Mouse (Mus musculus) liver, embryonic 11.5 days (tissue): ENCODE data around the gene Trim8. TPM values are rescaled to one million over a fixed set of nuclear protein-coding genes. Genes with fewer than 3 reads are reported as not detected.

Source experiments
- ATAC-seq: fragments of 200-750 bp; cut with Nextera tagmentation; replicated peaks from 2 replicates; pipeline ENCODE4 v1.8.0; 2017; ENCODE audit warnings: moderate number of reproducible peaks, mild to moderate bottlenecking, moderate TSS enrichment, moderate library complexity; ENCODE audit not compliant: low FRiP score
- DNase-seq: peaks from one replicate; pipeline ENCODE4 v3.0.0-alpha.2; 2017; ENCODE audit warnings: low spot score
- H3K27ac ChIP-seq: fragments of 300-500 bp; sonication (generic); 2 replicates; pipeline ENCODE4 v1.5.1; 2014; ENCODE audit warnings: mild to moderate bottlenecking, low read depth, low read length, control low read depth
- H3K27me3 ChIP-seq: fragments of 300-500 bp; sonication (generic); replicated peaks from 2 replicates; pipeline ENCODE4 v1.6.1; 2014; ENCODE audit warnings: low read length, mixed read lengths; ENCODE audit not compliant: control insufficient read depth, insufficient read depth
- H3K36me3 ChIP-seq: fragments of 300-500 bp; sonication (generic); 2 replicates; pipeline ENCODE4 v1.6.1; 2014; ENCODE audit warnings: mild to moderate bottlenecking, low read length, moderate library complexity, mixed read lengths; ENCODE audit not compliant: control insufficient read depth, insufficient read depth
- H3K4me1 ChIP-seq: fragments of 300-500 bp; sonication (generic); replicated peaks from 2 replicates; pipeline ENCODE4 v1.6.1; 2014; ENCODE audit warnings: low read length, mixed read lengths; ENCODE audit not compliant: control insufficient read depth, insufficient read depth
- H3K4me2 ChIP-seq: fragments of 300-500 bp; sonication (generic); 2 replicates; pipeline ENCODE4 v1.6.1; 2014; ENCODE audit warnings: mild to moderate bottlenecking, control low read depth, moderate library complexity
- H3K4me3 ChIP-seq: fragments of 300-500 bp; sonication (generic); 2 replicates; pipeline ENCODE4 v1.5.1; 2014; ENCODE audit warnings: low read depth, low read length, control low read depth
- H3K9ac ChIP-seq: fragments of 300-500 bp; sonication (generic); 2 replicates; pipeline ENCODE4 v1.6.1; 2014; ENCODE audit warnings: low read depth, low read length, control low read depth
- H3K9me3 ChIP-seq: fragments of 300-500 bp; sonication (generic); 2 replicates; pipeline ENCODE4 v1.6.1; 2016; ENCODE audit warnings: low read length, inconsistent platforms, mixed read lengths; ENCODE audit not compliant: control insufficient read depth
- WGBS: fragments of 180-500 bp; shearing (Covaris S2); extraction: QIAGEN DNeasy Blood & Tissue Kit; methylation state at CpG from one replicate; pipeline ENCODE4 v1.1.7; 2014; 5-methylcytosine and 5-hydroxymethylcytosine counted together
- polyA plus RNA-seq: library from polyadenylated mRNA; unstranded; fragments of >200 nt; fragmentation: Nextera tagmentation; extraction: Ambion mirVana; gene quantifications from 2 replicates; pipeline ENCODE4 v1.2.1, GENCODE M21; 2014

Gene Trim8
- polyA plus RNA-seq, 1 experiment from 2014 or later, result 24.1 TPM

GRCm38 (mm10) chr19:46534542-46535098, 33.1 kb downstream of the Trim8 start:
- DNase-seq, result no peak
- Histone ChIP-seq H3K4me2 (no peak overlapping the region), H3K36me3 (no peaks in the 10 kb centered on the region; the same call in 1 of the 2 replicates), H3K9me3 (no peaks in the 10 kb centered on the region), H3K9ac (no peak overlapping the region), H3K27me3 (no peaks in the 10 kb centered on the region), H3K27ac (no peak overlapping the region), H3K4me1 (peaks cover 46% of the 10 kb centered on the region), H3K4me3 (no peak overlapping the region)
- ATAC-seq, result no peak
- WGBS, result 65% methylated on average over 6 of the region's 6 CpGs

DNA sequence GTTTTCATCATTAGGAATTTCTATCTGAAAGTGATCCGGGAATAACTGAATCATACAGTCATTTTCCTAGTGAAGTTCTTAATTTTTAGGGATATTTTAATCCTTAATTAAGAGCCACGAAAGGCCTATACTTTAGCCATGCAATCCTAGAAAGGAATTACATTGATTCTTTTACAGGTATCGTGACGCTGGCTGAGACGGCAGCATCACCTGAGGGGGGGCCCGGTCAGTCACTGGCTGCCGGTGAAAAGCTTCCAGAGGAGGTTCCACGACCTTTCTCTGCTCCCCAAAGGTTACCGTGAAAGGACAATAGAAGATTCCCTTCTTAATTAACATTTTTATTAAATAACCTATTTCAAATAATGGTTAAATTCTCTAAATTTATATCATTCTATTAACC, 35.9 kb downstream of the Trim8 start:
- 92% methylated on average over 9 of the region's 9 CpGs for WGBS
- Histone ChIP-seq H3K27ac (no peak overlapping the region), H3K9me3 (no peaks in the 10 kb centered on the region), H3K4me2 (no peak overlapping the region), H3K4me3 (no peak overlapping the region), H3K36me3 (no peaks in the 10 kb centered on the region; the same call in 1 of the 2 replicates), H3K4me1 (peaks cover 21% of the 10 kb centered on the region), H3K27me3 (no peaks in the 10 kb centered on the region), H3K9ac (no peak overlapping the region)
- ATAC-seq, result no peak
- no peak for DNase-seq

GRCm38 (mm10) chr19:46538213-46538612, 36.7 kb downstream of the Trim8 start:
- ATAC-seq (no peak), DNase-seq (no peak)
- Histone ChIP-seq H3K4me1 (peaks cover 13% of the 10 kb centered on the region), H3K36me3 (no peaks in the 10 kb centered on the region; the same call in 1 of the 2 replicates), H3K27ac (no peak overlapping the region), H3K27me3 (no peaks in the 10 kb centered on the region), H3K4me3 (no peak overlapping the region), H3K4me2 (no peak overlapping the region), H3K9ac (no peak overlapping the region), H3K9me3 (no peaks in the 10 kb centered on the region)
- WGBS, result 82% methylated on average over 6 of the region's 6 CpGs

DNA sequence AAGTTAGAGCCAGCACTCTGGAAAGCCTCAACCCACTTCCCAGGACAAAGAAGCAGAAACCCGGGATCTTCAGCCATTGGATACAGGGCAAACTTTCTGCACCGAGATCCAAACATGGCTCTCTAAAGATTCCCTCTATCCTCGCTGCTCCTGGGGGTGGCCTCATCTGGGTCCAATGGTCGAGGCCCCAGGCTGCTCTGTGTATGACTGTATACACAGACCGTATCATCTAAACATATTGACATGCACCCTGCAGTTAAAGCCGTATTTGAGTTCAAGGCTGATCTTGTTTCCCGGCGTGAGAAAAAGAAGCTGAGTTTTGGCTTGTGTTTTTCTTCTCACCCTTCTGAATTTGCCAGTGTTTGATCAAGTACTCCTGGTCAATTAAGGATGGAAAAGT, 41.2 kb downstream of the Trim8 start:
- H3K4me3 ChIP-seq, result no peak overlapping the region
- 73% methylated on average over 8 of the region's 8 CpGs for WGBS
- no peaks in the 10 kb centered on the region; the same call in 1 of the 2 replicates for H3K36me3 ChIP-seq
- ATAC-seq, result no peak
- H3K4me2 ChIP-seq, result no peak overlapping the region
- H3K9me3 ChIP-seq, result no peaks in the 10 kb centered on the region
- H3K9ac ChIP-seq, result no peak overlapping the region
- no peak for DNase-seq
- H3K27me3 ChIP-seq, result no peaks in the 10 kb centered on the region
- H3K4me1 ChIP-seq, result peaks cover 3% of the 10 kb centered on the region
- no peak overlapping the region; the same call in 1 of the 2 replicates for H3K27ac ChIP-seq

DNA sequence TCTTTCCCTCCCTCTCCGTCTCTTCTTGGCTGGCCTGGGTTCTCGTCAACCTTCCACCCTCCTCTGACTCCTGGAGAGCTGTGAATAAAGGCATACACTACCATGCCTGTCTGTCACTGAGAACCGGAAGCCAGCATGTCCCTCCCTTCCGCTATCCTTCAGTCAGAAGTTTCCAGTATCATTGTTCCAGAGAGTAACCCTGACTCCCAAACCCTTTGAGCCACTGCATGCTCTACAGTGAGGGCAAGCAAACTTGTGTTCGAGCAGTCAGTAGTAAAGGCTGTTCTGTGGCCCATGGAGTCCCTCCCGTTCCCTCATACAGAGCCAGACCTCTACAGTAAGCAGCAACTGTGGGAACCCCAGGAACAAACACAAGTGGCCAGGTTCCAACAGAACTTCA, 46.1 kb downstream of the Trim8 start:
- Histone ChIP-seq H3K4me3 (no peak overlapping the region), H3K4me2 (no peak overlapping the region), H3K36me3 (peaks cover 11% of the 10 kb centered on the region; the same call in 1 of the 2 replicates), H3K27ac (no peak overlapping the region), H3K27me3 (no peaks in the 10 kb centered on the region), H3K9ac (no peak overlapping the region), H3K4me1 (no peaks in the 10 kb centered on the region), H3K9me3 (no peaks in the 10 kb centered on the region)
- DNase-seq (no peak), ATAC-seq (no peak)
- WGBS, result 82% methylated on average over 6 of the region's 6 CpGs

- WGBS, result 89% methylated on average over 10 of the region's 10 CpGs
- DNase-seq, result no peak
- no peak overlapping the region for H3K4me2 ChIP-seq
- H3K27ac ChIP-seq, result no peak overlapping the region
- H3K9me3 ChIP-seq, result no peaks in the 10 kb centered on the region
- no peak overlapping the region for H3K4me3 ChIP-seq
- H3K27me3 ChIP-seq, result no peaks in the 10 kb centered on the region
- H3K36me3 ChIP-seq, result peaks cover 11% of the 10 kb centered on the region; the same call in 1 of the 2 replicates
- no peak overlapping the region for H3K9ac ChIP-seq
- ATAC-seq, result no peak
- peaks cover 2% of the 10 kb centered on the region; the same call in 1 of the 2 replicates for H3K4me1 ChIP-seq
Measured at GRCm38 (mm10) chr19:46548110-46548509, 46.6 kb downstream of the Trim8 start.

DNA sequence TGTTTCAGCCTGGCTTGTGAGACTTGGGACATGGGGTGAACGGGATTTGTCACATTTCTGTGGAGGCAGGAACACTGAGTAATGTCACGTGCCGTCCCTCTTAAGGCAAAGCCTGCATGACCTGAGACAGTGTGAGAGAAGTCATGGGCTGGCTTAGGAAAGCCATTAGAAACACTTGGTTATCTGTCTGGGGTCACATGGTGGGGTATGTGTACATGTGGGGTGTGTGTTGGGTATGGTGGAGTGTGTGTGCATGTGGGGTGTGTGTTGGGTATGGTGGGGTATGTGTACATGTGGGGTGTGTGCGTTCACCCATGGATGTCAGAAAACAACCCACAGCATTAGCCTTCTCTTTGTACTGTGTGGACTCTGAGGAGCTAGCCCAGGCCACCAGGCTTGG, 48.9 kb downstream of the Trim8 start:
- H3K4me2 ChIP-seq, result no peak overlapping the region
- no peak overlapping the region for H3K27ac ChIP-seq
- ATAC-seq (no peak), DNase-seq (no peak)
- no peak overlapping the region for H3K4me3 ChIP-seq
- no peak overlapping the region for H3K9ac ChIP-seq
- H3K27me3 ChIP-seq, result no peaks in the 10 kb centered on the region
- 88% methylated on average over 4 of the region's 4 CpGs for WGBS
- no peaks in the 10 kb centered on the region for H3K9me3 ChIP-seq
- H3K4me1 ChIP-seq, result peaks cover 13% of the 10 kb centered on the region
- H3K36me3 ChIP-seq, result peaks cover 11% of the 10 kb centered on the region; the same call in 1 of the 2 replicates

GRCm38 (mm10) chr19:46552496-46552895, 51.0 kb downstream of the Trim8 start:
- H3K36me3 ChIP-seq, result peaks cover 11% of the 10 kb centered on the region; the same call in 1 of the 2 replicates

DNA sequence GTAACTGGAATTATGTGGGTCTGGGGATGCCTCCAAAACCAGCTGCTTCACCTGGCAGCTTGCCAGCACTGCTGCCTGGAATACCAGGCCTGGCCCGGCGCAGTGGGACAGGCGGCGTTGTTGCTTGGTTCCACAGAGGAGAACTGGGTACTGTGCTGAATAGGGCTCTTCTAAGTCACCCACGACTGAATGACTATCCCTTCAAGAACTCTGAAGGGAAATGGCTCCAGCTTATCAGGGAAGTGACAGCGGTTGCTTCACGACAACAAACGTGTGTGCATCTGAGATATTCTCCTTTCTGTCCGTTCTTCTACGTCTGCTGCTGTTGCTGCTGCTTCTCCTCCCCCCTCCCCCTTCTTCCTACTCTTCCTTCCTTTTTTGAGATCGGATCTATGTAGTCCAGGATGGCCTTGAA, 52.0 kb downstream of the Trim8 start:
- Histone ChIP-seq H3K27ac (peak overlapping the region; percentile 74), H3K9me3 (no peaks in the 10 kb centered on the region), H3K4me2 (peak overlapping the region; percentile 55), H3K4me1 (peaks cover 13% of the 10 kb centered on the region), H3K9ac (no peak overlapping the region), H3K4me3 (no peak overlapping the region), H3K27me3 (no peaks in the 10 kb centered on the region), H3K36me3 (peaks cover 11% of the 10 kb centered on the region; the same call in 1 of the 2 replicates)
- DNase-seq (no peak), ATAC-seq (peak; percentile 91)
- 36% methylated on average over 11 of the region's 11 CpGs for WGBS

More at GRCm38 (mm10) chr19:46552496-46552895, 51.0 kb downstream of the Trim8 start:
- no peak for DNase-seq
- no peaks in the 10 kb centered on the region for H3K27me3 ChIP-seq
- H3K27ac ChIP-seq, result no peak overlapping the region
- peaks cover 13% of the 10 kb centered on the region for H3K4me1 ChIP-seq
- no peak overlapping the region for H3K4me3 ChIP-seq
- no peak overlapping the region for H3K4me2 ChIP-seq
- WGBS, result 55% methylated on average over 3 of the region's 4 CpGs
- no peaks in the 10 kb centered on the region for H3K9me3 ChIP-seq
- no peak overlapping the region for H3K9ac ChIP-seq
- ATAC-seq, result no peak
